Mouse (Mus musculus): ENCODE results near the gene Gm13696. TPM values are rescaled to one million over a fixed set of nuclear protein-coding genes. Genes with fewer than 3 reads are reported as not detected.
"Not testable (repeated sequence)": the region's sequence is repeated elsewhere in the genome, so short reads cannot be mapped to it uniquely, and the experiment has no call there.

Gene Gm13696
- not detected in 2 replicates for polyA plus RNA-seq (2014; fragmentation: Nextera tagmentation; extraction: Ambion mirVana)

DNA sequence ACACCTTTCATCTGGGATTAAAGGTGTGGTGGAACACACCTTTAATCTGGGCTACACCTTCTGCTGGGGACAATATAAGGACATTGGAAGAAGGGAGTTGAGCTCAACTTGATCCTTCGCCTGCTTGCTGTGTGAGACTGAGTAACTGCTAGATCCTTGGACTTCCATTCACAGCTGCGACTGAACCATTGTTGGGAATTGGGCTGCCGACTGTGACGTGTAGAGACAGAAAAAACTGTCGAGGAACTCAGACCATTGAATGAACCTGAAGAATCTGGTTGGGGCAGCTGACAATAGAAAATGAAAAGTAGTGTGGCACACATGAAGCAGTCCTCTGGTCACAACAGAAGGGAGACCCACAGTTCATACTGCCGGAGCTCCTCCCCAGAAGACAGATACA is at the start of gene Gm13696:
Gm13696 (plus strand) TSS at position 301 of the 400 bp plus-strand sequence.
- not testable (repeated sequence) for H3K27me3 ChIP-seq (replicated peaks; ENCODE audit: control insufficient read depth, insufficient read depth, low read length); H3K9ac ChIP-seq (ENCODE audit: low read depth, low read length); ATAC-seq (replicated peaks; ENCODE audit: low FRiP score); H3K9me3 ChIP-seq (ENCODE audit: control insufficient read depth, low read length); H3K4me3 ChIP-seq (ENCODE audit: low read depth, low read length); H3K4me1 ChIP-seq (replicated peaks; ENCODE audit: control insufficient read depth, insufficient read depth, low read length); DNase-seq (ENCODE audit: low spot score); H3K27ac ChIP-seq (ENCODE audit: low read depth, low read length); H3K4me2 ChIP-seq; H3K36me3 ChIP-seq (ENCODE audit: control insufficient read depth, insufficient read depth, low read length)
- no CpG with 5 or more reads among the region's 6 CpGs for WGBS

DNA sequence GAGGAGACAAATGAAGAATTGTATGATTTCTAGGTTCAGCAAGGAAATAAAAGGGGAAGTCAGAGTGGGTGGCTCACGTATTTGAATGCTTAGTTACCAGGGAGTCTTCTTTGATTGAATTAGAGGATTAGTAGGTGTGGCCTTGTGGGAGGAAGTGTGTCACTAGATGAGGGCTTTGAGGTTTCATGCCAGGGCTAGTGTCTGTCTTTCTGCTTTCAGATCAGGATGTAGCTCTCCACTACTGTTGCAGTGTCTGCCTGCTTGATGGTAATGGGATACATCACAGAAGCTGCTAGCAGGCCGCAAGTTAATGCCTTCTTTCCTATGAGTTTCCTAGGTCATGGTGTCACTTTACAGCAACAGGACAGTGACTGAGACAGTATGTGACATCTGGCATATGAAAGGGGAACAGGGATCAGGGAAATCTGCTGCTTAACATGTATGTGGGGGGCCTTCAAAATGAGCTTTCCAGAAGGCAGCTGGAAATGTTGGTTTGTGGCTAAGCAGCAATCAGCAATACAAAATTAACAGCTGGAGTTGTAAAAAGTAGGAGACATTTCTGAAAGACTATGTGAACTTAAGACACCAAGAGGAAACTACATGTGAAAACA is 43.3 kb upstream of the Gm13696 start:
- Histone ChIP-seq H3K4me1 (replicated peaks; ENCODE audit: control insufficient read depth, insufficient read depth, low read length) (no peaks in the 10 kb centered on the region), H3K4me2 (no peak overlapping the region), H3K4me3 (ENCODE audit: low read depth, low read length) (no peak overlapping the region), H3K9ac (ENCODE audit: low read depth, low read length) (no peak overlapping the region), H3K36me3 (ENCODE audit: control insufficient read depth, insufficient read depth, low read length) (no peaks in the 10 kb centered on the region), H3K27ac (ENCODE audit: low read depth, low read length) (no peak overlapping the region), H3K27me3 (replicated peaks; ENCODE audit: control insufficient read depth, insufficient read depth, low read length) (no peaks in the 10 kb centered on the region), H3K9me3 (ENCODE audit: control insufficient read depth, low read length) (no peaks in the 10 kb centered on the region)
- WGBS: 41% methylated on average over 2 of the region's 2 CpGs
- ATAC-seq (replicated peaks; ENCODE audit: low FRiP score): no peak
- DNase-seq (ENCODE audit: low spot score): no peak

DNA sequence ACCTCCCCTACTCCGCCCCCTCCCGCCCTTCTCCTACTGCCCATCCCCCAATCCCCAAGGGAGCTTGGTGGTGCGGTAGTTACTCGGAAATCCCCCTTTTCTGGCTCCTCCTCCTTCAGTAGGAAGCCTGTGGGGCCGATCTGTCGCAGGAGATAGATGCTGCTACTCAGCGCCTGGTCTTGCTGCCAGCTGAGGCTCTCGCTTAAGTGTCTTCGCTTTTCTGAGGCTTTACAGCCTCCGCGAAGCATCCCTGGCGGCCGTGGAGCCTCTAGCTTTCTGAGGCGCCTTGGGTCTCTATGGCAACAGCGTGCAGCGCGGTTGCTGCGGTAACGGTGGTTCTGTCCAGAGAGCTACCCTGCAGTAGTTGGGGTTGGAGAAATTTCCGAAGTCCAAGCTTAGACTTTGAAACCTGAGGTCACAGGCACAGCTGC is 32.0 kb upstream of the Gm13696 start, which contains the start of gene Zswim2:
Zswim2 (minus strand) TSS at position 298 of the 431 bp plus-strand sequence.
- Histone ChIP-seq H3K4me1 (replicated peaks; ENCODE audit: control insufficient read depth, insufficient read depth, low read length) (no peaks in the 10 kb centered on the region; the same call in 1 of the 2 replicates), H3K4me2 (peak within 1 kb of the TSS; percentile 52), H3K9me3 (ENCODE audit: control insufficient read depth, low read length) (no peaks in the 10 kb centered on the region), H3K4me3 (ENCODE audit: low read depth, low read length) (peak within 1 kb of the TSS; percentile 28), H3K36me3 (ENCODE audit: control insufficient read depth, insufficient read depth, low read length) (no peaks in the 10 kb centered on the region), H3K27me3 (replicated peaks; ENCODE audit: control insufficient read depth, insufficient read depth, low read length) (no peaks in the 10 kb centered on the region), H3K27ac (ENCODE audit: low read depth, low read length) (no peak within 1 kb of the TSS), H3K9ac (ENCODE audit: low read depth, low read length) (no peak within 1 kb of the TSS)
- 1% methylated on average over 20 of the region's 20 CpGs for WGBS
- peak; percentile 72 for ATAC-seq (replicated peaks; ENCODE audit: low FRiP score)
- peak; percentile 48 for DNase-seq (ENCODE audit: low spot score)

DNA sequence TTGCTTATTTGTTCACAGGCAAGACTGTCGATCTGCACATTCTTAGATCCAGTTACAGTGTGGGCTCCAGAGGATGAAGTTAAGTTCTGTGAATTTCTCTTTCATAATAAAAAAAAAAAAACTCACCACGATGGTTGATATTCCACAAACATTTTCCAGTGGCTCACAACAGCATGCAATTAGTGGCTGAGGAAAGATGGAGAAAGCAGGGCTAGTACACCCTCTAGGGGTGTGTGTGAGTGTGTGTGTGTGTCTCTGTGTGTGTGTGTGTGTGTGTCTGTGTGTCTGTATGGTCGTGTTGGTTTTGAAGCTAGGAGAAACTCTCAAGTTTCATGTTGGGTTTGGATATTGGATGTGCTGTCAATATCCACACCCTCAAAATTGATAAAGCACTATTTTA is 31.5 kb upstream of the Gm13696 start:
- DNase-seq (ENCODE audit: low spot score) (no peak), ATAC-seq (replicated peaks; ENCODE audit: low FRiP score) (no peak)
- no peak overlapping the region for H3K27ac ChIP-seq (ENCODE audit: low read depth, low read length)
- no peaks in the 10 kb centered on the region; the same call in 1 of the 2 replicates for H3K4me1 ChIP-seq (replicated peaks; ENCODE audit: control insufficient read depth, insufficient read depth, low read length)
- H3K36me3 ChIP-seq (ENCODE audit: control insufficient read depth, insufficient read depth, low read length): no peaks in the 10 kb centered on the region
- H3K4me3 ChIP-seq (ENCODE audit: low read depth, low read length): no peak overlapping the region
- peak overlapping the region; percentile 52 for H3K4me2 ChIP-seq
- no peak overlapping the region for H3K9ac ChIP-seq (ENCODE audit: low read depth, low read length)
- no peaks in the 10 kb centered on the region for H3K27me3 ChIP-seq (replicated peaks; ENCODE audit: control insufficient read depth, insufficient read depth, low read length)
- WGBS: 41% methylated on average over 3 of the region's 3 CpGs
- no peaks in the 10 kb centered on the region for H3K9me3 ChIP-seq (ENCODE audit: control insufficient read depth, low read length)

DNA sequence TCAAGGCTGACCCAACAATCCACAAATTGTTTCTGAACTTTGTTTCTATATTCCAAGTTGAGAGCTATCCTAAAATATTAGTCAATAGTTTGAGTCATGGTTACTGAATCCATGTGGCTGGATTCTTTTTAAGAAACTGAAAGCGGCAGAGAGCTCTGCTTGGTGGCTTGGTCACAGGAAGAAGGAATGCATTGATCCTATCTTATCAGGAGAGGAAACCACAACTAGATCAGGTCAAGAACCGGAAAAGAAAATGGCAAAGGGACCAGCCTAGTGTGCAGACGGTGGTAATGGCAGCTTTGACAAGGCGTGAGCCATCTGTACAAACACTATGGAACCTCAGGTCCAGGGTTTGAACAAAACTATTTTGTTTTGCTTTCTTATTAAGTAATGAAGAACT is 31.1 kb upstream of the Gm13696 start:
- Histone ChIP-seq H3K36me3 (ENCODE audit: control insufficient read depth, insufficient read depth, low read length) (no peaks in the 10 kb centered on the region), H3K27ac (ENCODE audit: low read depth, low read length) (no peak overlapping the region), H3K9ac (ENCODE audit: low read depth, low read length) (no peak overlapping the region), H3K27me3 (replicated peaks; ENCODE audit: control insufficient read depth, insufficient read depth, low read length) (no peaks in the 10 kb centered on the region), H3K9me3 (ENCODE audit: control insufficient read depth, low read length) (no peaks in the 10 kb centered on the region), H3K4me1 (replicated peaks; ENCODE audit: control insufficient read depth, insufficient read depth, low read length) (no peaks in the 10 kb centered on the region; the same call in 1 of the 2 replicates), H3K4me3 (ENCODE audit: low read depth, low read length) (no peak overlapping the region), H3K4me2 (no peak overlapping the region)
- no peak for DNase-seq (ENCODE audit: low spot score)
- 32% methylated on average over 4 of the region's 4 CpGs for WGBS
- ATAC-seq (replicated peaks; ENCODE audit: low FRiP score): no peak

DNA sequence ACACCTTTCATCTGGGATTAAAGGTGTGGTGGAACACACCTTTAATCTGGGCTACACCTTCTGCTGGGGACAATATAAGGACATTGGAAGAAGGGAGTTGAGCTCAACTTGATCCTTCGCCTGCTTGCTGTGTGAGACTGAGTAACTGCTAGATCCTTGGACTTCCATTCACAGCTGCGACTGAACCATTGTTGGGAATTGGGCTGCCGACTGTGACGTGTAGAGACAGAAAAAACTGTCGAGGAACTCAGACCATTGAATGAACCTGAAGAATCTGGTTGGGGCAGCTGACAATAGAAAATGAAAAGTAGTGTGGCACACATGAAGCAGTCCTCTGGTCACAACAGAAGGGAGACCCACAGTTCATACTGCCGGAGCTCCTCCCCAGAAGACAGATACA is 17.5 kb upstream of the Gm13696 start, which contains the start of gene Gm13698:
Gm13698 (plus strand) TSS at position 301 of the 400 bp plus-strand sequence.
- H3K36me3 ChIP-seq (ENCODE audit: control insufficient read depth, insufficient read depth, low read length); H3K9ac ChIP-seq (ENCODE audit: low read depth, low read length); H3K4me1 ChIP-seq (replicated peaks; ENCODE audit: control insufficient read depth, insufficient read depth, low read length); DNase-seq (ENCODE audit: low spot score); ATAC-seq (replicated peaks; ENCODE audit: low FRiP score); H3K27ac ChIP-seq (ENCODE audit: low read depth, low read length); H3K4me3 ChIP-seq (ENCODE audit: low read depth, low read length); H3K9me3 ChIP-seq (ENCODE audit: control insufficient read depth, low read length); H3K4me2 ChIP-seq; H3K27me3 ChIP-seq (replicated peaks; ENCODE audit: control insufficient read depth, insufficient read depth, low read length): not testable (repeated sequence)
- no CpG with 5 or more reads among the region's 6 CpGs for WGBS

DNA sequence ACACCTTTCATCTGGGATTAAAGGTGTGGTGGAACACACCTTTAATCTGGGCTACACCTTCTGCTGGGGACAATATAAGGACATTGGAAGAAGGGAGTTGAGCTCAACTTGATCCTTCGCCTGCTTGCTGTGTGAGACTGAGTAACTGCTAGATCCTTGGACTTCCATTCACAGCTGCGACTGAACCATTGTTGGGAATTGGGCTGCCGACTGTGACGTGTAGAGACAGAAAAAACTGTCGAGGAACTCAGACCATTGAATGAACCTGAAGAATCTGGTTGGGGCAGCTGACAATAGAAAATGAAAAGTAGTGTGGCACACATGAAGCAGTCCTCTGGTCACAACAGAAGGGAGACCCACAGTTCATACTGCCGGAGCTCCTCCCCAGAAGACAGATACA is 11.7 kb upstream of the Gm13696 start, which contains the start of gene Gm13693:
Gm13693 (plus strand) TSS at position 301 of the 400 bp plus-strand sequence.
- DNase-seq (ENCODE audit: low spot score); H3K27me3 ChIP-seq (replicated peaks; ENCODE audit: control insufficient read depth, insufficient read depth, low read length); H3K27ac ChIP-seq (ENCODE audit: low read depth, low read length); H3K4me1 ChIP-seq (replicated peaks; ENCODE audit: control insufficient read depth, insufficient read depth, low read length); H3K4me2 ChIP-seq; H3K9me3 ChIP-seq (ENCODE audit: control insufficient read depth, low read length); H3K36me3 ChIP-seq (ENCODE audit: control insufficient read depth, insufficient read depth, low read length); H3K9ac ChIP-seq (ENCODE audit: low read depth, low read length); H3K4me3 ChIP-seq (ENCODE audit: low read depth, low read length); ATAC-seq (replicated peaks; ENCODE audit: low FRiP score): not testable (repeated sequence)
- no CpG with 5 or more reads among the region's 6 CpGs for WGBS

DNA sequence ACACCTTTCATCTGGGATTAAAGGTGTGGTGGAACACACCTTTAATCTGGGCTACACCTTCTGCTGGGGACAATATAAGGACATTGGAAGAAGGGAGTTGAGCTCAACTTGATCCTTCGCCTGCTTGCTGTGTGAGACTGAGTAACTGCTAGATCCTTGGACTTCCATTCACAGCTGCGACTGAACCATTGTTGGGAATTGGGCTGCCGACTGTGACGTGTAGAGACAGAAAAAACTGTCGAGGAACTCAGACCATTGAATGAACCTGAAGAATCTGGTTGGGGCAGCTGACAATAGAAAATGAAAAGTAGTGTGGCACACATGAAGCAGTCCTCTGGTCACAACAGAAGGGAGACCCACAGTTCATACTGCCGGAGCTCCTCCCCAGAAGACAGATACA is 5.9 kb upstream of the Gm13696 start, which contains the start of gene Gm13695:
Gm13695 (plus strand) TSS at position 301 of the 400 bp plus-strand sequence.
- H3K4me3 ChIP-seq (ENCODE audit: low read depth, low read length); H3K4me2 ChIP-seq; H3K9me3 ChIP-seq (ENCODE audit: control insufficient read depth, low read length); H3K27ac ChIP-seq (ENCODE audit: low read depth, low read length); ATAC-seq (replicated peaks; ENCODE audit: low FRiP score); H3K36me3 ChIP-seq (ENCODE audit: control insufficient read depth, insufficient read depth, low read length); DNase-seq (ENCODE audit: low spot score); H3K9ac ChIP-seq (ENCODE audit: low read depth, low read length); H3K4me1 ChIP-seq (replicated peaks; ENCODE audit: control insufficient read depth, insufficient read depth, low read length); H3K27me3 ChIP-seq (replicated peaks; ENCODE audit: control insufficient read depth, insufficient read depth, low read length): not testable (repeated sequence)
- WGBS: no CpG with 5 or more reads among the region's 6 CpGs

DNA sequence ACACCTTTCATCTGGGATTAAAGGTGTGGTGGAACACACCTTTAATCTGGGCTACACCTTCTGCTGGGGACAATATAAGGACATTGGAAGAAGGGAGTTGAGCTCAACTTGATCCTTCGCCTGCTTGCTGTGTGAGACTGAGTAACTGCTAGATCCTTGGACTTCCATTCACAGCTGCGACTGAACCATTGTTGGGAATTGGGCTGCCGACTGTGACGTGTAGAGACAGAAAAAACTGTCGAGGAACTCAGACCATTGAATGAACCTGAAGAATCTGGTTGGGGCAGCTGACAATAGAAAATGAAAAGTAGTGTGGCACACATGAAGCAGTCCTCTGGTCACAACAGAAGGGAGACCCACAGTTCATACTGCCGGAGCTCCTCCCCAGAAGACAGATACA is 5.7 kb downstream of the Gm13696 start, which contains the start of gene Gm13694:
Gm13694 (plus strand) TSS at position 301 of the 400 bp plus-strand sequence.
- H3K36me3 ChIP-seq (ENCODE audit: control insufficient read depth, insufficient read depth, low read length); DNase-seq (ENCODE audit: low spot score); H3K4me2 ChIP-seq; H3K4me1 ChIP-seq (replicated peaks; ENCODE audit: control insufficient read depth, insufficient read depth, low read length); H3K4me3 ChIP-seq (ENCODE audit: low read depth, low read length); H3K9me3 ChIP-seq (ENCODE audit: control insufficient read depth, low read length); H3K27me3 ChIP-seq (replicated peaks; ENCODE audit: control insufficient read depth, insufficient read depth, low read length); H3K27ac ChIP-seq (ENCODE audit: low read depth, low read length); H3K9ac ChIP-seq (ENCODE audit: low read depth, low read length); ATAC-seq (replicated peaks; ENCODE audit: low FRiP score): not testable (repeated sequence)
- WGBS: no CpG with 5 or more reads among the region's 6 CpGs

All from liver, embryonic 11.5 days (tissue).